Mouse (Mus musculus): Measurements from ENCODE around the gene Mtrex.

Gene Mtrex

DNA sequence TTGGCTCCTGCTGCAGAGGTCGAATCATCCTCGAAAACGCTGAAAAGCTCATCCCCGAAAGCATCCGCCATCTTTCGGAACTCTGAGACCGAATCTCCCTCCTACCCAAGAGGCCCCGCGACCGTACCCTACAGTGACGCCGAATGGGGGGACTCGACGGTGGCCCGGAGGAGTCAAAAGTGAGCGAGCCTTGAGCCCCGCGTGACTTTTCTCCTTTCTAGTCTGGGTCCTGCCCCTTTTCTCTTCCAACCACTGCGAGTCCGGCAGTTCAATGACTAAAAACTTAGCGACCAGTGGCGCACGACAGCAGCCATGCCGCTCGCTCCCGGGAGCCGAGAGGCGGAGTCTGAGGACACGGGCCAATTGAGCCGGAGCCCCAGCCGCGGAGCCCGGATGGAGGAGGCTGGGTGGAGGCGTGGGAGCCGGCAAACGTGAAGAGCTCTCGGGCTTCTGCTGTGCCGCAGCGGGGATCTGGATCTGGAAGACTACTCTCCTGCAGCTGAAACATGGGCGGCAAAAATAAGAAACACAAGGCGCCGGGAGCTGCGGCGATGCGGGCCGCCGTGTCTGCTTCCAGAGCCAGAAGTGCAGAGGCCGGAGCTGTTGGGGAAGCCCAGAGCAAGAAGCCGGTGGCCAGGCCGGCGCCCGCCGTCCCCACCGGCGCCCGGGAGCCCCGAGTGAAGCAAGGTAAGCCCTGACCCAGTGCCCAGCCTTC, at the start of gene Mtrex, which contains the start of gene Dhx29:
Gene Mtrex (minus strand): TSS at position 112 of the 715 bp plus-strand sequence.
Gene Dhx29 (plus strand): TSS at position 168 of the 715 bp plus-strand sequence.
- peak; percentile 99 to 100 for DNase-seq (ENCODE audit: low spot score in 2 of 2)

DNA sequence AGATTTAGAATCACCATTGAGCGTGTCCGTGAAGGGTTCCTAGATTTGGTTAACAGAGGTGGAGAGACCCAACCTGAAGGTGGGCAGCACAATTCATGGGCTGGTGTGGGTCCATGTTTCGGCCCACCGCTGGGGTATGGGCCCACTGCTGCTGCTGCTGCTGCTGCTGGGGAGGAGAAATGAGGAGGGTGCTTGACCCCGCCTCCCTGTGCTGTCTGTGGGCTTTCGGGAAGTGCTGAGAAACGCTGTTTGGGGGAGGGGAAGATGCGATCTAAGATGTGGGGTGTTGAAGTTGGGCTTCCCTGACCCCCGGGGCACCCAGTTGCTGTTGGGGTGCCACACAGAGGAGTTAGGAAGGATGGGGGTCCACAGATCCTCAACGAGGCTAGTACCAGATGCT, 49.5 kb upstream of the Mtrex start:
- no peak for DNase-seq (ENCODE audit: low spot score in 2 of 2)

DNA sequence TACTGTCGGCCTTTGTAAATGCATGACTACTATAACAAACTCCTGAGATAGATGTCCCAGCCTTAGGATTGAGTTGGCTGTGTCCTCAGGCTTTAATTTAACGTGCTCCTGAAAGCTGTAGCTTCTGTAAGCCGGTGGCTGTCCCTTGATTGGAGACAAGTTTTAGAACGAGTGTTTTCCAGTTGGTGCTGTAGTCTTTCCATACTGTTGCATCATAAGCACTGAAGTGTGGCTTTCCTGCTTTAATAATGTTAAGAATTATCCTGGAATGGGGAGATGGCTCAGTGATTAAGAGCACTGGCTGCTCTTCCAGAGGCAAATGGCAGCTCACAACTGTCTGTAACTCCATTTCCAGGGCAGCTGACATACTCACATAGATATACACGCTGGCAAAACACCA, 40.1 kb upstream of the Mtrex start:
- no peak for DNase-seq (ENCODE audit: low spot score in 2 of 2)

DNA sequence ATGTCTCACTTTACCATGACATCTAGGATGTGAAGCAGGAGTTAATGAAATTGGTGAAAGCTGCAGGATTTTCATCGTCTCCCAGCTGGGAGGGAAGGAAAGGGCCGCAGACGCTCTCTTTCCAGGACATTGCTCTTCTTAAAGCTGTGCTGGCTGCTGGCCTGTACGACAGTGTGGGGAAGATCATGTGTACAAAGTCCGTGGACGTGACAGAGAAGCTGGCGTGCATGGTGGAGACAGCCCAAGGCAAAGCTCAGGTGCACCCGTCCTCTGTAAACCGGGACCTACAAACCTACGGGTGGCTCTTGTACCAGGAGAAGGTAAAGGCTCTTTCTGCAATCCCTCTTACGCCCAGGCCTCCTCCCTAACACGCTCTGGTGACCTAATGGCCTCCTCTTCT, 37.2 kb upstream of the Mtrex start:
- no peak for DNase-seq (ENCODE audit: low spot score in 2 of 2)

DNA sequence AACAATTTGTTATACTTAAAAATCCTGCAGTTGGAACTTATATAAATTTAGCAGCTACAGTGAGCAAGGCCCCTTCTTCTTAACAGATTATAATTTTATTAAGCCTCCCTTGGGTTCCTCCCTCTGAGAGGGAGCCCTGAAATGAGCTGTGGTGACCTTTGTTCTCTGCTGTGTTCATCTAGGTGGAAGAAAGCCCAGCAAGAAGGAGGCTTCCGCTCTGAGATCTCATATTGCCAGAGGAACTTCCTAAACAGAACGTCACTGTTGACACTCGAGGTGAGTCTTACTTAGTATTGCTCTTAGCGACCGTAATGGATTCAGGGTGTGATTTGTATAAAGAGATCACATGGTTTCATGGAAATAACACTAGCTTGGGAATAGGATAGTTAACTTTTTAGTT, 35.9 kb upstream of the Mtrex start:
- no peak for DNase-seq (ENCODE audit: low spot score in 2 of 2)

DNA sequence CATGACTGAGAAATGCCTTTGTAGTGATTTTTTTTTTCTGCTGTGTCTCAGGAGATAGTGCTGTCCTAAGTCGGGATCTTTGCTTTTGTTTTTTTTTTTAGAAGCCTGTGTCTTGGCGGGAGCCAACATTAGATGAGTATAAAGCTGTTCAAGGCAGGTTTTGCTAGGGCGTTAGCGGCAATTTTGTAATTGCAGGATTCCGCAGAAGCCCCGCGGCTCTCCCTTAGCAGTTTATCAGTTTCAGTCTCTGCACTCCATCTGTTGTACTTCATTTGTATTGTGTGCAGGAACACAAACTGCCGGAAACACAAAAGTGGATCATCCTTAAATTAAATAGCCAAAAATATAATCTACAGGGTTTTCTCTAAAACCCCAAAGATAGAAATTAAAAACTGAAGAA, 26.9 kb upstream of the Mtrex start:
- no peak for DNase-seq (ENCODE audit: low spot score in 2 of 2)

DNA sequence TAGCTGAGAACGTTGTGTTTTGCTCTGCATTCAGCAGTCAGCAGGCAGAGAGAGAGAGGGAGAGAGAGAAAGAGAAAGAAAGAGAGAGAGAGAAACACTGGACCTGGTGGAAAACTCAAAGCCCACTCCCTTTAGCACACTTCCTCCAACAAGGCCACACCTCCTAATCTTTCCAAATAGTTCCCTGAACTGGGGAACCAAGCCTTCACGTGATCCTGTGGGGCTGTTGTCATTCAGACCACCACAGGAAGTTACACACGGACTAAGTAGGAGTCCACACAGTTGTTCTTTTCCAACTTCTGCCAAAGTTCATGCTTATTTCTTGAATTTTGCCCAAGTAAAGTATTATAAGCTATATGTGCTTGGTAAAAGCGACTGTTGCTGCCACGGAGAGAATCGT, 18.7 kb upstream of the Mtrex start:
- DNase-seq (ENCODE audit: low spot score in 2 of 2) = no peak

DNA sequence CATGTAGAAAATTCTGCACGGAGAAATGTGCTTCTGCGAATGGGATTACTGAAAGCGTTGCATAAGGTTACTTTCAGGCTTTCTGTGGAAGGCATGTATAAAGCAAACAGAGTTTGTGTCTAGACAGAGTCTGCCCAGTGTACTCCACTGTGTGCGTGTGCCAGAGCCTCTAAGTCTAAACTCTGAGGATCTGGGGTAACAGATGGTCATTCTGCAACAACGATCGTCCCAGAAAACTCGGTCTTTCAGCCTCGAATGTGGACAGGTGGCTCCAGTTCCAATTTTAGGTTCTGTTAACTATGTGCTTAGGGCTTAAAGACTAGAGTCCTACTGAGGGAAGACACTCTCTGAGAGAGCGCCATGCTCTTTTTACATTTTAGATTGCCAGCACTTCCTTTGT, 18.1 kb upstream of the Mtrex start:
- DNase-seq (ENCODE audit: low spot score in 2 of 2) = peak; percentile 6 to 39

DNA sequence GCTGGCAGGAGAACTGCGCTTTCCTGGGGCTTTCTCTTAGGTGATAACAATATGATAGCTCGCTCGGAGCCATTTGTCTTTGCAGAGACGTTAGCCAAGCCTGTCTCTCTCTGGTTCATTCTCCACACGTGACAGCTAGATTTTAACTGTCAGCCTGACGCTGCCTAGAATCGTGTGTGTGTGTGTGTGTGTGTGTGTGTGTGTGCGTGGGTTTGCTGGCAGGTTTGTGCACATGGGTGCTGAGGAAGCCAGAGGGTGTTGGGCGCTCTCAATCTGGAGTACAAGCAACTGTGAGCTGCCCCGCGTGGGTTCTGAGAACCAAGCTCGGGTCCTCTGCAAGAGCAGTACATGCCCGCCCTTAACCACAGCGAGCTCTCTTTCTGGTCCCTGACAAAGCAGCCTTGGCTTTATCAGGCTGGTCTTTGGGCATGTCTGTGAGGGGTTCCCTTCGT, 14.7 kb upstream of the Mtrex start:
- peak; percentile 19 to 48 for DNase-seq (ENCODE audit: low spot score in 2 of 2)

DNA sequence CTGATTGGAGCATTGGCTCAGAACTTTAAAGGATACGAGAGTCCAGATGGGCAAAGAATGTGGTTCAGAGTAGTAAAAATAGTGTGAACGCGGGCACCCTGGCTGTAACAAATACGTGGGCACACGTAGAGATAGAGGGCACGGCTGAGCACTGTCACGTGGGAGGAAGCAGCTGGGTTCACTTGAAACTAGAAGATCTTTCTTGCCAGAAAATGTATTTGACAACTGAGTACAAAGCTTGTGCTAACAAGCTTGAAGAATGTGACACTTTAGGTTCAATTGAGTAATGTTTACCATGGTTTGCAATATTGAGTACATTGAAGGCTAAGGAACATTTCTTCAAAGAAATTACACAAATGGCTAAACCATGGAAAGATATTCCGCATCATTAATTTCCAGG, 10.9 kb upstream of the Mtrex start:
- DNase-seq (ENCODE audit: low spot score in 2 of 2) = no peak

DNA sequence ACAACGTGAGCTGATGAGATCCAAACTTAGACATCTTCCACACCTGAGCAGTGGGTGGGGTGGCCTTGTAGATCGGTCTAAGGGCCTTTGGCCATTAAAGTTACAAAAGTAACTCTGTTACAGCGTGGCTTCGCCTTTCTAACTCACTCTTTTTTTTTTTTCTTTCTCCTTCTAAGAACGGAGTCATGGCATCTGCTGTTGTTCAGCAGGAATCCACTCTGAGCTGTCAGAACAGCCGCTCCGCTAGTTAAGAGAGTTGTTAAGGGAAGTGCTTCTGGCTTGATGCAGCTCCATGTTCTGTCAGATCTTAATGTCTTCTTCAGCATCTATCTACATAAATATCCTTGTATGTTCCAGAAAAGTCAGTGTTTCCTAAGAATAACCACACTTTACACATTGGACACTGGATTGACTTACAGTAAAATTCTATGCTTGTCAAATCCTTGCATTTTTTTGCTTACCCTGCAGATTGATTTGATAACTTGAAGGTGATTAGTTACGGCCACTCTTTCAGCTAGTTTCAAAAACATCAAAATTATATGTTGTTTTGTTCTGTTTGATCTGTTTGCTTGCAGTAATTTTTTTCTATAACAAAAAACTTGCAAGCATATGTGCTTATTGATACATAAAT, 955 bp upstream of the Mtrex start:
- no peak for DNase-seq (ENCODE audit: low spot score in 2 of 2)

DNA sequence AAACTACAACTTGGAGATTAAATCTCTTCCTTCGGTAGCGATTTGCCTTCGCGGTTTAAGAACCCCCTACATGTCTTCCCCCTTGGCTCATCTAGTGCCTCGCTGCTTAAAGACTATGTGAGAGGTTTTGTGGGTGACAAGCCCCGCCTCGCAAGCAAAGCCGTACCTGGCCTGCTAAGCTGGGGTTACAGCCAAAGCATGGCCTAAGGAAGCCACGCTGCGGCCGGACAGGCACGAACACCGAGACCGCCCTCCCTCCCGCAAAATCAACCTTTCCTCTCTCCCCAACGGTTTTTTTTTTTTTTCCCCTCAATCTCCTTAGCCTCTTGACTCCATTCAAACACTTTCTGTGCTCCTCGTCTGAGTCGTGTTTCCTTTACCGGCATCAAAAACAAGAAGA, 402 bp downstream of the Mtrex start:
- DNase-seq (ENCODE audit: low spot score in 2 of 2) = peak in 1 of 2 experiments; percentile 7

DNA sequence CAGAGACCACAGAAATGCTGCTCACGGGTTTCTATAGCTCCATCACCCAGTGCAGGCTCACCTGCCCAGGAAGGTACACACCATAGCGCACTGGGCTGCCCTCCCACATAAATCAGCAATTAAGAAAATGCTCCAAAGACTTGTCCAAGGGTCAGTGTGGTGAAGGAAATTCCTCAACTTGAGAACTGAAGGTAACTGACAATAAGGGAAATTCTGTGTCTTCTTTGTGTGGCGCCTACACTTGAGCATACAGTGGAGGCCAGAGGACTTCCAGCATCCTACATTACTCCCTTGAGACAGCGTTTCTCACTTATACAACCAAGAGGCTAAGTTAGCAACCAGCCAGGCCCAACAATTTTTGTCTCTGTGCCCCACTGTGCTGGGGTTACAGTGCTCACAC, 1.2 kb downstream of the Mtrex start:
- DNase-seq (ENCODE audit: low spot score in 2 of 2) = no peak

DNA sequence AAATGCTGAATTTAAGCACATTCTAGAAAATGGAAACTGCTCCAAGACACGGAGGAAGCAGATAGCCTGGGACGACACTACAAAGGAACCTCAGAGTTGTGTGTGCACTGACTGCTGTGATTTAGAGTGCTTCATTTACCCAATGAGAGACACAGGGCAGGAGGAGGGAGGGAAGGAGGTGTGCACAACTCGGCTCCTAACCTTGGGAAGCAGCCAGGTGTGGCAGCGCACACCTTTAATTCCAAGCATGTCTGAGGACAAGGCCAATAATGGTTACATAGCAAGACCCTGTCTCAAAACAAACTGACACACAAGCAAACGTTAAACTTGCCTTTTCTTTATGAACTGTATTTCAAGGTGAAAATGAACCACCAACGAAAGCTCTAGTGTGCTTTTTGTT, 1.9 kb downstream of the Mtrex start:
- no peak for DNase-seq (ENCODE audit: low spot score in 2 of 2)

DNA sequence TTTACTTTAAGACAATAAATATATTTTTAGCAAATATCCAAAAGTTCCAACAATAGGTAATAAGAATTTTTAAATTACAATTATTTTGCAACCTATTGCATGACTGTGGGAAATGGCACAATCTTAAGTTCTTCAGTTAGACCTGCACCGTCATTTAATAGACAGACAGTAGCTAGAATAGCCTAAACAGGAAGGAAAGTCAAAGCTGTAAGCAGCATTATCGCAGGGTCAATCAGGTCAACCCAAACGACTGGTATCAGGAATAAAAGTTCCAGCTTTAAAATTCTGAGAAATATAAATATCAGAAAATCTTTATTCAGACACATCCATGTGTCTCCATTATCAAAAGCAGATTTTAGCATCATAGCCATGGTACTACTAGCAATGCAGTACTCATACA, 6.3 kb downstream of the Mtrex start:
- no peak for DNase-seq (ENCODE audit: low spot score in 2 of 2)

DNA sequence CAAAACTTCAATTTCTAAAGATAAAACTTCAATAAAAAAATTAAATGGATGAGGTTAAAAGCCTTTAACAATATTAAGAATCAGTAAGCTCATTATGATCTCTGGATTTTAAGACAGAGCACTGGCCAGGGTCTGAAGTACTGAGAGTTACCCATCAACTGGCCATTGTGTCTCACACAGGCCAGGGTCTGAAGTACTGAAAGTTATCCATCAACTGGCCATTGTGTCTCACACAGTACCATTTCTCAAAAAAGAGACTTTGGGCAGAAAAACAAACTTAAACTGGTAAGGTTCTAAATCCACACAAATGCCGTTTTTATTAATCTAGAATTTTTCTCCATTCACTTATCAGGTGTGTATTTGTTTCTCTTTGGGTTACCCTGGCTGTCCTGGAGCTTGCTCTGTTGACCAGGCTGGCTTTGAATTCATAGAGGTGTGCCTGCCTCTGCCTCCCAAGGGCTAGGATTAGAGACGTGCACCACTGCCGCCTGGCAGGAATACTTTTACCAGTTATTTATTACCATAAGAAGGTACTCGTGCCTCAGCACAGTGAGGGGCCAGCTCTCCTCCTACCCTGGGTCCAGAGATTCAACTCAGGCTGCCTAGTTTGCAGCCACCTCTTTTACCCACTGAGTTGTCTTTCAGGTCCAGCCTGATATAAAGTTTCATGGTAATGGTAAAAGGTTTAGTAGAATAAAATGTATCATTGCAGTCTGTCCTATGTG, 7.9 kb downstream of the Mtrex start:
- no peak for DNase-seq (ENCODE audit: low spot score in 2 of 2)

DNA sequence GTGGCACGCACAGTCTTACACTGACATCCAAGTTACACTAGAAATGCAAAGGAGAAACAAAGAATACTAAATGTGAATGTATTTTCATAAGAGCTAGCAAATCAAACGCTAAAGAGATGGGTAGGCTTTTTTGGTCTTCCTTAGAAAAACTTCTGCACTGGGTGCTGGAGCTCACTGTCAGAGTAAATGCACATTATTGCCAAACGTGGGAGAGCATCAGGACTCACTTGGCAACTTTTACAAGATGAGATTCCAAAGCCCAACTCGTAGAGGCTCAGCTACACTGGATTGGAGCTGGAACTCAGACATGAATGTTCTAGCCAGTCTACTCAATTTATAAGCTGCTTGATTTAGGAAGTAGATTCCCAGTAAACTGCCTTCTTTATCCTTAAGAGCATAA, 16.8 kb downstream of the Mtrex start:
- peak in 1 of 2 experiments; percentile 9 for DNase-seq (ENCODE audit: low spot score in 2 of 2)

DNA sequence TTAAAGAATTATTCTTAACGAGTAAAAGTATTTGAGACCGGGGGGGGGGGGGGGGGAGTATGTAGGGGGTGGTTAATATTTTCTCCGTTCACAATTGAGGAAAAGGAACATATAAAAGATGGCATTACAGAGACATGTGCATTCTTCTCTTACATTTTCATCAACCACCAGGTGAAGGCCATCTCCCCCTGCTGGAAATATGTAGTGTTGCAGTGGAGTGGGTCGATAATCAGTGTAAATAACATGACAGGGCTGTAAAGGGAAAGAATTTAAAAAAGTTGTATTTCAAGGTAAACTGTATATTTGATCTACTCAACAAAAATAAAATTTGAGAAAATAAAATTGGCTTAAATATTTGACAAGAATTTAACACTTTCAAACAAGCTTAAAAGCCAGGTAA, 17.5 kb downstream of the Mtrex start:
- peak; percentile 10 to 24 for DNase-seq (ENCODE audit: low spot score in 2 of 2)

DNA sequence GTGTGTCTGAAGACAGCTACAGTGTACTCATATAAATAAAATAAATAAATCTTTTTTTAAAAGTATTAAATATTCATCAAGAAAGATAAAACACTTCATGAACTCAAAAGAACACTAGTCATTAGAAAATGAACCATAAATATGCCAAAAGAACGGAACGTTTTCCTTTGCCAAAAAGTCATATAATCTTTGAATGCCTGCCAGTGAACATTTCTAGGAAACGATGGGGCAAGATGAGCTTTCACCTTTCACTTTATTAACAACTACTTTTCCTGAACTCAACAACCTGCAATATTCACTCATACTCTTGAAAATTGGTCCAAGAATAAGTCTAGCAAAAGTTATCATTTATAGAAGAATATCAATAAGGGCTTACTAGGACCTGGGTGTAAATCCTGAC, 25.0 kb downstream of the Mtrex start:
- DNase-seq (ENCODE audit: low spot score in 2 of 2) = no peak

DNA sequence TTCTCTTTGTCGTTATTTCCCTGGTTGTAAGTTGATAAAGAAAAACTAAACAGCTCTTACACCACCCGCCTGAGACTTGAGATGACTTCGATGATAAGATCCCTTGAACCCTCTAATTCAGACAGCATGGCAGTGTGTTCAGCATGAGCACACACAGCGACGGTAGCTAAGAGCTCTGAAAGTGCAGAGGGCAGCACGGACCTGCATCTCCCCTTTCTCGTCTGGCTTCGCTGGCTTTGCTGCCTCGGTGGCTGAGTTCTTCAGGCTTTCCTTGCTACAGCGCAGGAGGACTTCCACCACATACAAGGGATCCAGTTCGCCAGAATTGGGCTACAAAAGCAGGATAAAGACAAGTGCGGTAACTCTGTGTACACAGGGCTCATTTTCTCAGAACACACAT, 40.0 kb downstream of the Mtrex start:
- no peak for DNase-seq (ENCODE audit: low spot score in 2 of 2)

DNA sequence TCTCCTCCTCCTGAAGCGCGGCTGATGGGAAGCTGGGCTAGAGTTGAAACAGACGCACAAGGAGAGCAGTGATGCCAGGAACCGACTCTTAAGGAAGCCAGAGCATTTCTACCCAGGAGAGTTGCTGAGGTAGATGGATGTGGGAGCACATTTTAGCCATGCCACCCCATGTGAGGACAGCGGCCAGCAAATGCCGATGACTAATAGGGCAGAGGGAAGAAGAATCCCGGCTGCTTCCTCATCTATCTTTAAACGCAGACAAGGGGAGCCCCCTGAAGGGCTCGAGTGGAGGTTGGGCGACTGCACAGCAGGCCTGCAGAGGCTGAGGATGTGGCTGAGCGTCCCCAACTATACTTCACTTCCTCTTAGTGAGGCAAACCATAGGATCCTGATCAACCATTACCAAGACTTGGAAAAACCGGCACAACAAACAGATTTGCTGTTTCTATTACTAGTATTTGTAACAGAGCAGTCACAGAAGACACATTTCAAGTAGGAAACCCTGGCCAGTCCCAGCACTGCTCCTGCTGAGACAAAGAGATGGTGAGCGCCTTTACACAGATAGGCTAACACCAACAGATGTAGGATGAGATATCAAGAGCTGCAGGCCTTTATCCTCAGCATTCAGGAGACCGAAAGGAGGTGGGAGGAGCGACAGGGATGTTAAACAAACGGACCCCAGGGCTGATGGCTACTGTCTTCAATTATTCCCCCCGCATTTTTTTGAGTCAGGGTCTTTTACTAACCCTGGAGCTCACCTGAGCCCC, 55.5 kb downstream of the Mtrex start:
- DNase-seq (ENCODE audit: low spot score in 2 of 2) = no peak

DNA sequence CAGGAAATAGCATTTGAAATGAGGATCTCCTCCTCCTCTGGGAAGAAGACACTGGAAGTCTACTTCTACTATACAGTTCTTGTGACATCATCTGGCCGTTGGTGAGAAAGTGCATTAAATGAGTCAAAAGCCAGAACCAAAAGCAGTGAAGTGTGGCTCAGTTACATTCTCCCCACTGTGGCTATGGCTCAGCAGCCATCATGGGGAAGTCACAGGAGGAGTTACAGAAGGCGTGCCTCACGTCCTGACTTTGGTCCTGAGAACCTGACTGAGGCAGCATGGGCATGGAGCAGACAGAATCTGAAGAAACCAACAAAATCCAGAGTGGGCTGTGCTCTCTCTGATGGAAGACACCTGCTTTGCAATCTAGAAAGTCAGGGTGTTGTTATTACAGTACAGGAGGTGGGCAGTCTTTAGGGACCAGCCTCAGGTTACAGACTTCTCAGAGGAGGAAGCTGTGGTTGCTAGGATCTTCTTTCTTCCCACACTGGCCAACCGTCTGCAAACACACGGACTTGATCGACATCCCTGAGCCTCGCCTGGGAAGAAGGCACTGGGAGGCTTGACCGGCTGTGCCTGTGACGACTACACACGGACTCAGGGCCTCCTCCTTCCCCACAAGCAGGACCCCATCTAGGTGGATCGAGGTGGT, 57.0 kb downstream of the Mtrex start:
- no peak for DNase-seq (ENCODE audit: low spot score in 2 of 2)
